Mouse (Mus musculus): ENCODE results near the gene Gtf3c6.

Gene Gtf3c6

GRCm38 (mm10) chr10:40227660-40228303, 30.1 kb downstream of the Gtf3c6 start:
- POLR2A ChIA-PET, result interaction anchor here in 3 of 4 experiments (0.7 to 2.5 kb wide), 6 partner anchors 15 to 78 kb away, joined by 3 to 14 read pairs (median 4); partner anchors contain the start of genes Gtf3c6 (in 1 of the 3) and Rpf2 (in 1 of the 3)
- CTCF ChIA-PET, result interaction anchor here in 3 of 4 experiments (1.3 to 2.2 kb wide), 3 partner anchors 15 kb away, joined by 3 to 7 read pairs (median 6); no protein-coding TSS in a partner anchor

- POLR2A ChIA-PET, result interaction anchor here in 2 of 4 experiments (0.6 to 1.3 kb wide), 3 partner anchors 38 to 83 kb away, joined by 3 read pairs; partner anchors contain the start of gene Amd1 (in 1 of the 2)
- CTCF ChIA-PET, result no interaction called here
Observed at GRCm38 (mm10) chr10:40218874-40219273, 39.0 kb downstream of the Gtf3c6 start.

- POLR2A ChIA-PET, result interaction anchor here in 3 of 4 experiments (0.5 to 2.2 kb wide), 36 partner anchors 9 to 1042 kb away, joined by 3 to 31 read pairs (median 4); partner anchors contain the start of genes Gtf3c6 (in 2 of the 3), Slc16a10 (in 2 of the 3), Mfsd4b3 (in 1 of the 3) and Mfsd4b4 (in 1 of the 3)
- CTCF ChIA-PET, result interaction anchor here (0.5 to 2.8 kb wide), 107 partner anchors 9 to 1108 kb away, joined by 3 to 30 read pairs (median 5); partner anchors contain the start of genes Mfsd4b3 (in 4 of the 4), Slc16a10 (in 3 of the 4), Mfsd4b1 (in 2 of the 4) and Gtf3c6 (in 1 of the 4)
Observed at GRCm38 (mm10) chr10:40212443-40213169, 45.3 kb downstream of the Gtf3c6 start.

All from embryonic stem cell, embryonic (primary cell).